Mouse (Mus musculus) thymus, postnatal 10 days (tissue): ENCODE results near the gene Gm20388.
"Not testable (repeated sequence)": the region's sequence is repeated elsewhere in the genome, so short reads cannot be mapped to it uniquely, and the experiment has no call there.

Experiments
- DNase-seq, 2 experiments: peaks; one replicate each; pipeline ENCODE4 v3.0.0; 2021; ENCODE audit warnings: low spot score in 2 of 2

Gm20388 gene

GRCm38 (mm10) chr8:123809342-123809741, 3898.7 kb downstream of the Gm20388 start:
- not testable (repeated sequence) for DNase-seq

DNA sequence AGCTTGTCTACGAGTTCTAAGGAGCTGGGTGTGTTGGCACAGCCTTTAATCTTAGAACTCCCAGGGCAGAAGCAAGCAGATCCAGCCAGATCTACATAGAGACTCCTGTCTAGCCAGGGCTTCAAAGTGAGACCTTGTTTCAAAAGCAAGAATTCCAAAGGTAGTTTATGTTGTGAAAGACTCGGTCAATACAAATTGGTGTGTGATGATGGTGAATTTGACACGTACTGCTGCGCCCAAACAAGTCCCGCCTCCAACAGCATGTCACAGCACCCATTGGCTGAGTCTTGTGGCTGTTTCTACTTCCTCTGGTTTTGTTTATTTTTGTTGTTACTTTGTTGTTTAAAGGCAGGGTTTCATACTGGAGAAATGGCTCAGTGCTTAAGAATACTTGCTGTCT, 3901.6 kb downstream of the Gm20388 start:
- no peak for DNase-seq

- no peak for DNase-seq
Observed at GRCm38 (mm10) chr8:123813173-123813891, 3902.7 kb downstream of the Gm20388 start.

DNA sequence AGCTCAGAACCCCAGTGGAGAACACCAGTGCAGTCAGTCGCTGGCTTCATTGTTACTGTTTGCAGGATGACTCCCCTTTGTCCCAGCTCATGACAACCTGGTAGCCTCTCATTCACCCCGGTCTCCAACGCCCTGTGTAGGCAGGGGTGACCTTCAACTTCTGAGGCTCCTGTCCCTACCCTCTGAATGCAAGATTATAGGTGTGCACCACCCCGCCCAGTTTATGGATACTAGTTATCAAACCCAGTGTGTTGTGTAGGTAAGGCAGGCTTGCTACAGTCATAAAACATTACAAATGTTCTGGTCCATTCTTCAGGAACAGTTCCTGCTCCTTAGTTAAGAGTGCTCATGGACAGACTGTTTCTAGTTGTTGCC, 3903.2 kb downstream of the Gm20388 start:
- DNase-seq, result no peak

- no peak for DNase-seq
Observed at GRCm38 (mm10) chr8:123815325-123815724, 3904.7 kb downstream of the Gm20388 start.

DNA sequence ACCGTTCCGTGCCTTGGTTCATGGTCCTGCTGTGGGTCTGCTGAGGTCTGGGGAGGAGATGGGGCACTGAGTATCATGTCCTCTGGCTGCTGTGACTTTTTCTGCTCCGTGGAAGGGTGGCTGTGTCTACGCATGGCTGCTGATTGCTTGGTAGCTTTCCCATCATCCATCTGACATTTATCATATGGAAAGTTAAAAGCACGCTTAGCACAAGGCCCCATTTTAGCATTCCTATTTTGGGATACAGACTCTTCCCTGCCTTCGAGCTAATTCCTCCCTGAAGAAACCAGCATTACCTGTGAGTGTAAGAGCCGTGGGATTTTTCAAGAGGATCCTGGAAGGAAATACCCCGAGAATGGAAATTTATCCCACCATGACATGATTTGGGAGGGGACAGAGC, 3906.3 kb downstream of the Gm20388 start:
- no peak for DNase-seq

GRCm38 (mm10) chr8:123817747-123818146, 3907.1 kb downstream of the Gm20388 start:
- no peak for DNase-seq

DNA sequence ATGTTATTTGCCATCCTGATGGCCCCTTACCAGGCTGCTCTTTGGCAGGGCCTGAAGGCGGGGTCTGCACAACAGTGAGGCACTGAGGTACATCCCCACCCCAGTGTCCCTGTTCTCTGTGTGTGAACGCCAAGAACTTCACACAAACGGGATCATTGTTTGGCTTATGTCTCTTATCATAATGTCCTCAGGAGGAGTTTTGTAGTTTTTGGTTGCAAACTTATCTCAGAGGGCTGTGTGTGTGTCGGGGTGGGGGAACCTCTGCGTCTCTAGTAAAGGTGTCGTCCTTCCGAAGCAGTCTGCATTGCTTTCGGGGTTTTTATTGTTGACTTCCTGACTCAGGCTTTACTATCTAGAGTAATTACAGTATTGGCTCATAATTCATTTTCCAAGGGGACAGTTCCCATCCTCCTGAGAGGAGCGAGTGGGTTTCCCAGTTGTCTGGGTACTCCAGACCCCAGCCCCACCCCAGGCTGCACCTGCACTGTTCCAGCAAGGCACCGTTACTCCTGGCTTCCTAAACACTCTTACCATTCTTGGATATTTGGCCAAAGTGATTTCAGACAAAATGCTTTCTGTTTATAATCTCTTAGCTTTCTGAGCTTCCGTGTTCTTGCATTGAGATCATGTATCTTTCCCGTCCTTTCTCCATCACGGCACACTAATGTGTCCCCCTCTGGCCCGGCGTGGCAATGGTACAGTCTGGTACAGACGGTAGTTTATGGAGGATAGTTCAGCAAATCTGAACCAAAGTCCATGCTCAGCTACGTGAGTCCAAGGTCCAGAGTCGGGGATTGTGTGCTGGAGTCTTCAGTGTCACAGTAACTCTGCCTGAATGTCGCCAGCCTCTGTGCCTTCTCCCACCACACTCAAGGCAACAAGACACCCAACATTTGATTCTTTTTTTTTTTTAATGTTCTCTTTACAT, 3909.3 kb downstream of the Gm20388 start:
- no peak for DNase-seq

- no peak for DNase-seq
Observed at GRCm38 (mm10) chr8:123820780-123821179, 3910.1 kb downstream of the Gm20388 start.

- no peak for DNase-seq
Observed at GRCm38 (mm10) chr8:123823111-123823510, 3912.5 kb downstream of the Gm20388 start.

DNA sequence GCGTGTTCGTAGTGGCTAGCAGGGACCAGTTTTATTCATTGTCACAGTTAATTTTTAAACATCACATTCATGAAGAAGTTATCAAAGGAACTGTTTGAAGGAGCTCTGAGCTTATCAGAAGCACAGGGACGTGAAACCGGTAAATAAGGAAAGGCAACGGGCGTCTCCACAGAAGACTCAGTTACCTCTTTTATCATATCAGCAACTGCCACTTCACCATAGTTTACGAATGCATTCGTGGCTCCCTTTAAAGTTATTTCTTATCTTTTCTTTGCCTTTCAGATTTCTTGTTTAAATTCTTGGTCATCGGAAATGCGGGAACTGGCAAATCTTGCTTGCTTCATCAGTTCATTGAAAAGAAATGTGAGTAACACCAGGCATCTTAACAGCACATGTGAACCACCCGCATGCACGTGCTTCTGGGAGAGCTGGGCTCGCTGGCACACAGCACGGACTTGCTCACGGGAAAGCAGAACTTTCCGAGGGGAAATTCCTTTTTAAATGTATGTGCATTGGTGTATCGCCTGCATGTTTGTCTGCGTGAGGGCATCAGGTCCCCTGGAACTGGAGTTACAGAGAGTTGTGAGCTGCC, 3913.0 kb downstream of the Gm20388 start:
- no peak for DNase-seq

DNA sequence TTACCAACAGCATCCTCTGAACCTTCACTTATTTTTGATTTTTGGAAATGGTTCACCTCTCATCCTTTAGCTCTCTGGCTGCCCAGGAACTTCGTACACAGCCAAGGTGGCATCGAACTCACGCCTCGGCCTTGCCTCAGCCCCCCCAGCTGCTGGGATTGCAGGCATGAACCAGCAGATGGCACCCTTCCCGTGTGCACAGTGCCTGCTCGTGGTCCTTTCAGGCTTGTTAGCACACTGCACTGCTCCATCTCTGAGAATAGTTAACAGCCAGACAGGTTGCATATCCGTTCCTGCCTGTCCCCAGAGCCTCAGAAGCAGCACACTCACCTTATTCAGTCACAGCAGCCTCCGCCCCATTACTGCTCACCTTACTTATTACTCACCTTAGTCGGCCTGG, 3915.4 kb downstream of the Gm20388 start:
- DNase-seq, result no peak

DNA sequence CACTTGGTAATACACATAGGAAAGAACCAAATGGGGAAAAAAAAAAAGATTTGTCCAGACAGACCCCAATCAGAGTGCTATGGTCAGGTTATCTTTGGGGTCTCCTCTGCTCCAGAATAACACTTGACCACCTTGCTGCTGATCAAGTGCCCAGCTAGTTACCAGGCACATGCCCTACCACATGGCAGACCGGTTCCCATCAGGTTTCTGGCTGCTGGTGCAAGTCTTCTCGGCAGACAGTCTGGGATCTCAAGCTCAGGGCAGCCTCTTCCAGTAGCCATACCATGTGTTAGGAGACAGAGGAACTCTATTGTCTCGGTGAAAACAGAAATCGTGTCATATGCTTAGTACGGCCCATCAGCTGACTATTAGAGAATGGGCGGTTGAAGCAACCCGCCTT, 3916.1 kb downstream of the Gm20388 start:
- DNase-seq, result no peak

DNA sequence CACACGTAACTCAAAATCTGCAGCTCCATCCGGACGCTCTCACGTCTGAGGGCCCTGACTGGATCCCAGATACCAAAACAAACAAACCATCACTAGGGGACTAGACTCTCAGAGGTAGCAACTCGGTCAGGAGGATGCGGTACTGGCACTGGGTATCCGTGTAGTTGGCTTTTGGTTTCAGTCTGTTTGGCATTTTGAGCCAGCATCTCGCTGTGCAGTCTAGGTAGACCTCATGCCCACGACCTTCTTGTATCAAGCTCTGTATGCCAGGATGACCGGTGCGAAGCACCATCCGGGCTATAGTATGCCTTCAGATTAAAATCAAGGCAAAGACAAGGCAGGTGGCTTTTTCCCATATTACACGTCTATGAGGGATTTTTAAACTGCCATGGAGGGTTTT, 3916.9 kb downstream of the Gm20388 start:
- no peak for DNase-seq

GRCm38 (mm10) chr8:123832757-123833156, 3922.1 kb downstream of the Gm20388 start:
- DNase-seq, result peak; percentile 17 to 59

- peak; percentile 23 to 76 for DNase-seq
Observed at GRCm38 (mm10) chr8:123835451-123835850, 3924.8 kb downstream of the Gm20388 start.

DNA sequence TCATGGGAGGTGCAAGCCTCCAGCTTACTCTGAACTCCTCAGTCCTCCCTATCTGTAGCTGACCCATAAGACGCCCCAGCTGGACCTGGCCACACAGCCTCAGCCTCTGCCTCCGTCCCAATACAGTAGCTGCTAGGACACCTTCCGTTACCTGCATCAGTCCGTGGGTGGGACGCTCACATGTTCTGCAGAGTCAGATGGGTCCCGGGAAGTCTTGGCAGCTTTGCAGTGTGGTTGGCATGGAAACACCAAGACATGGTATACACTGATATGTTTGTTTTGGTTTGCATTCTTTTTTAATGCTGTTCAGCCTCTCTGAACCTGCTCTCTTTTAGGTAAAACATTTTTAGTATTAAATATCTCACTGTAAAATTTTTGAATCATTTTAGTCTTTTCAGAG, 3925.7 kb downstream of the Gm20388 start:
- no peak for DNase-seq

- no peak for DNase-seq
Observed at GRCm38 (mm10) chr8:123838496-123838895, 3927.9 kb downstream of the Gm20388 start.

GRCm38 (mm10) chr8:123840578-123841345, 3930.1 kb downstream of the Gm20388 start:
- no peak for DNase-seq

DNA sequence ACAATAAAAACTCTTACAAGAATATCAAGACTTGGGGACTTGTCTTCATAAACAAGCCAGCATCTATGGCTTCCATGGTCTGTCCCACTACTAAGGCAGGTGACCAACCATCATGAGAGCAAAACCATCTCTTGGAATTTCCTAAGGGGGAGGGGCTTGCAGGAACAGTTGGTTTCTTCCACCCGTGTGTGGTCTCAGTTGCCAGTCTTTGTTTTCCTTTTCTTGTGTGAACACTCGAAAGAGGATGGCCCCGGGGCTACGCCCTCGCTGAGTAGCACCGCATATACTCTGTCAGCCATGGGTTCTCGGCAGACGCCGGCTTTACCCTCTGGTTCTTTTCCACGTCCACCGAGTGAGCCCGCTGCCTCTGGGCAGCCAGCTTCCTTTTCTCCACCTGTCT, 3931.4 kb downstream of the Gm20388 start:
- DNase-seq, result no peak

GRCm38 (mm10) chr8:123844341-123844740, 3933.7 kb downstream of the Gm20388 start:
- DNase-seq, result no peak

DNA sequence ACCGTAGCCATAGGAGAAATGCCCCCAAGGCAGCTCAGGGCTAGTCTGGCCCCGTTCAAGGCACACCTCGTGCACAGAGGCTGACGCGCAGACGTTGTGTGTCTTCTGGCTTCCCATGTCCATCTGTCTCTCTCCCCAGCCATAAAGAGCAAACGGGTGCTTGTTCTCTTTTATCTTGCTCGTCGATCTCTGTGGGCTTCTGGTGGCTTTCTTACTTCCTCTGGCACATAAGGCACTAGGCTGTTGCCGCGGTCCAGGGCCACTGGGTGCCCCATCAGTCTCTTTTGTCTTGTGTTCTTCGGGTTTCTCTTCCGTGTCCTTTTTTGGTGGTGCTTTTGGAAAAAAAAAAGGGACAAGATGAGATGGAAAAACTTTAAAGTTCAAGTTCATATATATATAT, 3934.5 kb downstream of the Gm20388 start:
- DNase-seq, result no peak
